Mouse (Mus musculus) embryonic fibroblast, embryonic 13.5 days (primary cell): ENCODE measurements at regions not wholly inside any gene's neighbourhood (a gene's known extent, or its start where the extent isn't known, plus 50 kb on each side); places are given as distances from the start of the nearest gene placed in this dataset.

Experiments
- H3K27ac ChIP-seq: 2 replicates; pipeline ENCODE4 v1.5.1; 2012; ENCODE audit warnings: low read length, control low read depth, inconsistent platforms; ENCODE audit not compliant: insufficient read depth
- H3K4me1 ChIP-seq: 2 replicates; pipeline ENCODE4 v1.6.1; 2011; ENCODE audit warnings: low read length; ENCODE audit not compliant: control insufficient read depth, insufficient read depth
- H3K4me3 ChIP-seq: 2 replicates; pipeline ENCODE4 v1.5.1; 2011; ENCODE audit warnings: mild to moderate bottlenecking, control low read depth, low read length; ENCODE audit not compliant: insufficient read depth
- CTCF ChIP-seq: IDR thresholded peaks from 2 replicates; pipeline ENCODE4 v1.5.1; 2011; ENCODE audit warnings: mild to moderate bottlenecking, control low read depth, low read length, moderate library complexity, borderline replicate concordance; ENCODE audit not compliant: insufficient read depth
- POLR2A ChIP-seq: IDR thresholded peaks from 2 replicates; pipeline ENCODE4 v1.6.1; 2011; ENCODE audit warnings: low read depth, mild to moderate bottlenecking, control low read depth, low read length, moderate library complexity

DNA sequence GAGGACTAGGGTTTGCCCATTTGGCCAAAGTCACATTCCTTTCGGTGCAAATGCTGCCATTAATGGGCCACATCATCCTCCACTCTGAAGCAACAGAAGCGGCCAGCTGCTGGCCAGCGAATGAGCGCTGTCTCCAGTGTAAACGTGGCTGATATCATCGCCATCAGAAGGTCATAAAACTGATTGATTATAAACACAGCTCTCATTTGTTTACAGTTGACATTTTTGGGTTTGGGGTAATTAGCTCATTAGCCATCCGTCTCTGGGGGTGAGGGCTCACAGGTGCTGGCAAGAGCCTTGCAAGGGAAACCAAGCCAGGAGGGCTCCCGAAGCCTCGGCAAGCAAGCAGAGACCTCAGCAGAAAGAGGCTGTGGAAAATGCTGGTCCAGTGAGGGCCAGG is 101.1 kb upstream of the Bmp4 start:
- Histone ChIP-seq H3K4me3 (no peak overlapping the region), H3K27ac (no peak overlapping the region), H3K4me1 (no peaks in the 10 kb centered on the region)
- TF ChIP-seq POLR2A, result no peak
- no peak for TF ChIP-seq CTCF

- TF ChIP-seq POLR2A (no peak), CTCF (no peak)
- H3K4me1 ChIP-seq, result no peaks in the 10 kb centered on the region
- H3K27ac ChIP-seq, result no peak overlapping the region
- no peak overlapping the region for H3K4me3 ChIP-seq
Observed at GRCm38 (mm10) chr14:46491182-46491581, 100.7 kb upstream of the Bmp4 start.

GRCm38 (mm10) chr14:46487551-46487950 is 97.1 kb upstream of the Bmp4 start:
- Histone ChIP-seq H3K27ac (no peak overlapping the region), H3K4me1 (no peaks in the 10 kb centered on the region), H3K4me3 (no peak overlapping the region)
- TF ChIP-seq CTCF (no peak), POLR2A (no peak)

DNA sequence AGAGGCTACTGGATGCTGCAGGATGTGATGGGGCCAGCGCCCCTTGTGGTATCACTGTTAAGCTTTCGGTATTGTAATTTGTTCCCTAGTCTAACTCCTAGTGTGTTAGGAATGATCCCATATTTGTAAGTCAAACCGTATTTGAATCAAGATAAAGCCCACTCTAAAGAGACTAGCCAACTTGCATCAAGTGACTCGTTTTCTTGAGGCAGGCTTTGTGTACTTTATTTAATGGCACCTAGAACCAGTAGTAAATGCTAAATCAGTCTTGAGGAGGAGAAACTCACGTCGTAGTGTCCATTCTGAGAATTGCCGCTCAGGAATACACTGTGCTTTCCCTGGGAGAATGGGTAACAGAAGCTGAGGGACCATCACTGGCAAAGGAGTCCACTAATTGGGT is 89.9 kb upstream of the Bmp4 start:
- no peak overlapping the region for H3K27ac ChIP-seq
- TF ChIP-seq CTCF (no peak), POLR2A (no peak)
- no peak overlapping the region for H3K4me3 ChIP-seq
- peaks cover 2% of the 10 kb centered on the region; the same call in 1 of the 2 replicates for H3K4me1 ChIP-seq

DNA sequence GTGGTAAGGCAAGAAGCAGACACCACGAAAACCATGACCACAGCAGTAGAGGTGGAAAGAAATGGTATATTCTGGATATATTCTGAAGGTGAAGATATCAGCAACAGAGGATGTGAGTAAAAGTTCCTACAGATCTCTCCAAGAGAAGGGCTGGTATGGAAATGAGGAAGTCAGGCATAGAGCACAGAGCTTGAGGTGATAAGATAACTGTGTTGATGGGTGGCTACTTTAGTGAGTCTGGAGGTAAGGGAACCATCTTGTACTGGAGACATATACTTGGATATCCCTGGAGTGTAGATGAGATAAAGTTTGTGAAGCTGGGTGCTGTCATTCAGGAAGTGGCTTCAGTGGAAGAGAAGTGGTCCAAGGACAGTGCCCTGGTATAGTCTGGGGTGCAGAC is 85.5 kb upstream of the Bmp4 start:
- H3K27ac ChIP-seq, result no peak overlapping the region
- H3K4me1 ChIP-seq, result peaks cover 2% of the 10 kb centered on the region; the same call in 1 of the 2 replicates
- TF ChIP-seq CTCF, result no peak
- no peak for TF ChIP-seq POLR2A
- H3K4me3 ChIP-seq, result no peak overlapping the region

DNA sequence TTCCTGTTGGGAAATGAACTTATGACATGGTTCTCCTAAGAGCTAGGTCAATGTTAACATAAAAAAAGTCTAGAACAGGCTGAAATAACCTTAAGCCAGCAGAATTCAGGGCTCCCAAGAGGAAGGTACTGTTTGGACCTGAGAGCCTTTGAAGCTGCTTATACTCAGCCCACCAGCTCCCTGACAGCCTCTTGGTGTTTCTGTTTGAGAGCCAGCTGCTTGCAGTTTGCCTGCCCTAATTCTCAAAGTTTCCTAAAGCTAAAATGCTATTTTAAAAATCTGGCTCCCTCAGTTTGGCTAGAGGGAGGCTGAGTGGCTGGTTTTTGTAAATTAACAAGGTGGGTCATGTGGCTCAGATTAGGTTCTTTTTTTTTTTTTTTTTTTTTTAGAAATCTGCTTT is 72.5 kb upstream of the Bmp4 start:
- Histone ChIP-seq H3K4me3 (no peak overlapping the region), H3K27ac (no peak overlapping the region), H3K4me1 (no peaks in the 10 kb centered on the region)
- TF ChIP-seq CTCF (no peak), POLR2A (no peak)

GRCm38 (mm10) chr14:46461960-46462359 is 71.5 kb upstream of the Bmp4 start:
- no peak overlapping the region for H3K27ac ChIP-seq

GRCm38 (mm10) chr14:46454500-46454899 is 64.0 kb upstream of the Bmp4 start:
- H3K4me3 ChIP-seq, result no peak overlapping the region
- no peak overlapping the region for H3K27ac ChIP-seq
- TF ChIP-seq CTCF, result no peak
- TF ChIP-seq POLR2A, result no peak
- no peaks in the 10 kb centered on the region for H3K4me1 ChIP-seq

More at GRCm38 (mm10) chr14:46461960-46462359, 71.5 kb upstream of the Bmp4 start:
- H3K4me3 ChIP-seq, result no peak overlapping the region
- no peak for TF ChIP-seq CTCF
- TF ChIP-seq POLR2A, result no peak
- no peaks in the 10 kb centered on the region for H3K4me1 ChIP-seq

DNA sequence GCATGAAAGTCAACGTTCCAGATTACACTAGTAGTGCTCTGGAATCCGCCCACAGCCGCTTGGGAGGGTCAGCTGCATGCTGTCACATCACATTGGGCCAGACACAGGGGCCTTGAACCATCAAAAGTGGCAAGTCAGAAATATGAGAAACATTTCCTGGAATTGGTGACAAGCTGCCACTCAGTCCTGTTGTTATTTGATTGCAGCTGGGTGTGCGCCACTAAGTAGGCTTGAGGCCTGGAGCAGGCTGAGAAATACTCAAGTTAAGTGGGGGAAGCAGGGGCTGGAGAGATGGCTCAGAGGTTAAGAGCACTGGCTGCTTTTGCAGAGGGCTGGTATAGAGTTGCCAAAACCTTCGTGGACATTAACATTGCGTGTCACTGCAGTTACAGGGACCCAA is 51.2 kb upstream of the Bmp4 start:
- Histone ChIP-seq H3K27ac (no peak overlapping the region), H3K4me1 (peaks cover 4% of the 10 kb centered on the region; the same call in 1 of the 2 replicates), H3K4me3 (no peak overlapping the region)
- TF ChIP-seq POLR2A (no peak), CTCF (no peak)
